Mouse (Mus musculus): ENCODE results near the gene Irx5.

The Irx5 gene

DNA sequence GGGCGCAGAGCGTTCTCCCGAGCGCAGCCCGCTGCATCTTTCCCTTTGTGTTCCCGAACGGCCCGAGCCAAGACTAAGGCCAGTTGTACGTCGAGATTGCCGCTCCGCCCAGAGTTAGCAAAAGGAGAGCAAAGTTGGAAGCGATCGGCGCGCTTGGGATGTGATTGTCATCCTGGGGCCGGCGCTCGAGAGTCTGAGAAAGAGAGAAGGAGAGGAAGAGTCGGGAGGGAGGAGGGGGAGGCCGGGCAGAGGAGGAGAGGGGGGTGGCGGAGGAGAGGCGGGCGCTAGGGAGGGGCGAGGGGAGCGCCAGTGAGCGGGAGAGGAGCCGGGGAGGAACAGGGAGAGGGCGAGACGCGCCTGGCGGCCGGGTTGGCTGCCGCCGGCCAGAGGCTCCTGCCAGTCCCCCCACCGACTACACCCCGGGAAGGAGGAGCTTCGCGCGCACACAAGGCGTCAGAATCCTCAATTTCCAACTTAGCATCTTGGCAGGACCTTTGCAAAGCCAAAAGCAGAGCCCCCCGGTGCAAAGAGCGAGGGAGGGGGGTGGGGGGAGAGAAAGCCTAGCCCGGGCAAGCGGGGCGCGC is at the start of gene Irx5:
Gene Irx5 (plus strand): TSS at position 228 of the 584 bp plus-strand sequence.
- DNase-seq = no peak

GRCm38 (mm10) chr8:92312178-92312577 is 45.2 kb upstream of the Irx5 start:
- DNase-seq = no peak

- DNase-seq = no peak
These were observed 43.7 kb upstream of the Irx5 start for GRCm38 (mm10) chr8:92313707-92314106.

DNA sequence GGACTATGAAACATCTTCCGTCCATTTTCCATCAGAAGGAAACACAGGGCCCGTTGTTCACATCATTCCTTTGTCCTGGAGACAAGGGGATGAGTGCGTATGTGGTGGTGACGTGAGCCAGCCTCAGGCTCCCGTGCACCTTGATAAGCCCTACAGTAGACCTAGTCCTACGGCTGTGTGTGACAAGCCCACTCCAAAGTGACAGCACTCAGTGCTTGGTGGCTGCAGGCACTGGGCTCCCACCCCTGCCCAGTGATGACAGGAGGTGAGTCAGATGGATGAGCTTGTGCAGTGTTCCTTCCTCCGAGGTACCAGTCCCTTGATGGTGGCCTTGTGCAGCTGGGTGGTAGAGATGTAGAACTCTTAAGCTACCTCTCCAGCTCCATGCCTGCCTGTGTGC is 33.7 kb upstream of the Irx5 start:
- no peak for DNase-seq

DNA sequence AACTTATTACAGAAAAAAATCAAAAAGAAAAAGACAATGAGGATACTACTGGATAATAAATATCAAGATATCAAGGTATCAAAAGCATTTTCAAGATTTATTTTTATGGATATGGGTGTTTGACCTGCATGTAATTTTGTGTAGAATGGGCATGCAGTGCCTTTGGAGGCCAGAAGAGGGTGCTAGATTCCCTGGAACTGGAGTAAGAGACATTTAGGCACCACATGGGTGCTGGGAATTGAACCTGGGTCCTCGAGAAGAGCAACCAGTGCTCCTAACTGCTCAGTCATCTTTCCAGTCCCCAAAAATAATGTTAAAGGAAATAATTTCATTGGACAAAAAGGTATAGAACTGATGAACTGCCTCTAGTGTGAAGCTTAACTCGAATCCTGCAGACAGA is 30.2 kb upstream of the Irx5 start:
- DNase-seq = no peak

GRCm38 (mm10) chr8:92329273-92329672 is 28.2 kb upstream of the Irx5 start:
- DNase-seq = no peak

GRCm38 (mm10) chr8:92331811-92332210 is 25.6 kb upstream of the Irx5 start:
- DNase-seq = no peak

DNA sequence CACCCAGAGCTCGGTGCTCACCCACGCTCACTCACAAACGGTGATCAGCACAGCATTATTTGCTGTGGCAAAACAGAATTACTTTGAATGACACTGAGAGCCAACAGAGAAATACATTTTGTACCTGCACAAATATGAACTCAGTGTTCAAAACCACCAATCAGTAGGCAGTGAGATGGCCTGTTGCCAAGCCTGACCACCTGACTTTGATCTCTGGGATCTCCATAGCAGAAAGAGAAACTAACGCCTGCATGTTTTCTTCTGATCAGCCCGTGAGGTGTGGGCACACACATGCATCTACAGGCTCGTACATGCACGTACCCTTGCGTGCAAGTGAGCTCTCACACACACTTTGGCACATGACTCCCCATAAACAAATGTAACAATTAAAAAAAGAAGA is 24.0 kb upstream of the Irx5 start:
- DNase-seq = no peak

GRCm38 (mm10) chr8:92335079-92335478 is 22.3 kb upstream of the Irx5 start:
- no peak for DNase-seq

DNA sequence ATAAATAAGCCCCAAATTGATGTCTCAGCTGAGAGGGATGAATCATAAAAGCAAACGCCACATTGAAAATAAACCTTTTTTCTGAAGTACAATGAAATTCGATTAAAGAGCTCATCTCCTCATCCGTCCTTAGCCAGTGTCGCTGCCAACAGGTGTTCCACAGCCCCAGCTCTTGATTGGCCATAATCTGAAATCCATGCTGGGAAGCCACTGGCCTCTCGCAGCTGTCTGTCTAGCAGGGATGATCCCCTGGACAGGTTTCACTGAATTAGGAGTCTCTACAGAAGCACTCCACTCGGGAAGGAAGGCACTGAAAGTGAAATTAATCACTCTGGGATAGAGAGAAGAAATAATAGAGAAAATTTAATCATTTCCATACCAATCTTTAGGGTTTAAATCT is 21.4 kb upstream of the Irx5 start:
- DNase-seq = no peak

GRCm38 (mm10) chr8:92343544-92343943 is 13.9 kb upstream of the Irx5 start:
- no peak for DNase-seq

GRCm38 (mm10) chr8:92349898-92350486 is 7.4 kb upstream of the Irx5 start:
- DNase-seq = no peak

DNA sequence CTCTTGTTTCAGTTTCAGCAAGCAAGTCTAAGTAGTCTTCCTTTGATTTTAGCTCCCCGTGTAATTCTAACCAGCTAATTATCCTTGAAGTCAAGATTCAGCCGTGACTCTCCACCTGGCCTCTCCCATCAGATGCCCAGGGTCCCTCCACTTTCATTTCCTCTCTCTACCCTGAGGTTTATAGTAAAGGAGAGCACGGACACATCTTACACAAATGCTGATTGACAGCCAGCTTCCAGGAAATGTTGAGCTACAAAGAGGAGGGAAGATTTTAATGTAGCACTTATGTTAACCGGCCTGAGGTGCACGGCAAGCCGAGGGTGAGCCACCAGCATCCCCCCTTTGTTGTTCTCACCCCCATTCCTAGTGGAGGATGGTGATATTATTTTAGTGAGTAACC is 4.0 kb upstream of the Irx5 start:
- no peak for DNase-seq

DNA sequence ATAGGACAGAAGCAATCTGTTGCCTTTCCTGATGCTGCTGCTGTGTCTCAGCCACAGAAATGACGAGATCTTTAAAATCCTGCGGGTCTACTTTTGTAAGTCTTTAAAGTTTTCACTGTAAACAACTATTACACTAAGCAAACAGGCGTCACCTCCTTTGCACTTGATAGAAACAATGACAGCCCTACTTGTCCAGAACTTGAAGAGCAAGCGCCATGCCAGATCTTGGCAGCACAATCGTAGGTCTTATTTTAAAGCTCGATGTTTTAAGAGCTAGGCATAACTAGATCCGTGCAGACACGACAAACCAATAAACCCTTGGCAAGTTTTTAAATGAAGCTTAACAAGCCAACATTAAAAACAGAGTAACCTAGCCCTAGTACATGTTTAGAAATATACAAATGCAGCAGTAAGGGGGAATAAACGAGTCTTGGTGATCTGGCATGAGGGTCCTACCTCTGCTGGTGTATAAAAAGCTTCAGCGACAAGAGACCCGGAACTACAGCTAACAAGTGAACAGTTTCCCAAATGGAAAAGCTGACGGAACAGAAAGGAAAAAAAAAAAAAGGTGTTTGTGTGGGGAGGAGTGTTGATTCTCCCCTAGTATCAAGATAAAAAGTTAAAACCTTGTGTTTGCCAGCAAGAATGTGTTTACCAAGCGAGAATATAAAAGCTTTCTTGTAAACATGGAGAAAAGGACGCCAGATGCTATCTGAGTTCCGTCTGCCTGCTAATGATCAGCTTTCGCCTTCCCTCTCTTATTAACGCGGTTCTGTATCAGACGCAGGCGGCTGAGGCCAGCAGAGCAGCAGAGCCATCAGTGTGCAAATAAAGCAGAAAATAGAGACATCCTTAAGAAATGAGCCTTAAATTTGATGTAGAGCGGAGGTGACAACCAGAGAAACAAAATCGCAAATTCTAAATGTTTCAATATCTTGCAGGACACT is 2.6 kb upstream of the Irx5 start:
- no peak for DNase-seq

DNA sequence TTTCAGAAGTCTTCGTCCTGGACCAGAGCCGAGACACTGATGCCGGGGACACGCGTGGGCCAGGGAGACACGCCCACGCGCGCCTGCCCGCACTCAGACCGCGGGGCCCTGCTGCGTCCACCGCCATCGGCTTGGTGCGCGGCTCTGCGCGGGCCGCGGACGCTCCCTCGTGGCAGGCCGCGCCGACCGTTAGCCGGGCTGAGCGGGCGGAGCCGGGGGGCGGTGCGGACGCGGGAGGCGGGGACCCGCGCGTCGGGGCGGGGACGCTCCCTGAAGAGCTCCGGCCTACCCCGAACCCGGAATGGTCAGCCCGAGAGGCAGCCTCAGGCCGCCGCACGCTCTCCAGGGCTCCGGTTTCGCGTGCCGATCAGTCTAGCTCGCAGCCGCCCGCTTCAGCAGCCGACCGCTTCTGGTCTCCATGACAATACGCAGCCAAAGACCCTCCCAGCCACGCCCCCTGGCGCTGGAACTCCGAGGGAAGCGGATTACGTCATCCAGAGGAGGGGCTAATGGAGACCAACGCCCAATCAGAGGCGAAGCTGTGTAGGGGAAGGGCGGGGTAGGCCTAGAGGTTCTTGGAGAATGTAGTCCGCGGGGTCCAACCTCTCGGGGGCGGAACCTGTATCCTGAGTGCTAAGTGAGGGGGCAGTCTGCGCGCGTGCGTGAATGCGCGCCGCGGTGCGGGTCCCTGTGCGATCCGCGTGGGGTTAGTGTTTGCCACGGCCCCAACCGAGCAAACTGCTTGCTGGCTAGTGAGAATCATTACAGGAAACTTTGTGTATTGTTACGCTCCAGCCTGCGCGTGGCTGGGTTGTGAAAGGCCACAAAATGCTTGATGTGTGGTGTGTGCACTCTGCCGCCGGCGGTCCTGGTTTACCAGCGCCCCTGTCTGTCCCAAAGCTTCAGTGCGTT is 1.5 kb upstream of the Irx5 start:
- peak; percentile 92 for DNase-seq

- no peak for DNase-seq
These were observed 631 bp upstream of the Irx5 start for GRCm38 (mm10) chr8:92356613-92357375.

- no peak for DNase-seq
These were observed 945 bp downstream of the Irx5 start for GRCm38 (mm10) chr8:92358141-92358999.

GRCm38 (mm10) chr8:92359000-92359832 is 1.8 kb downstream of the Irx5 start:
- no peak for DNase-seq

DNA sequence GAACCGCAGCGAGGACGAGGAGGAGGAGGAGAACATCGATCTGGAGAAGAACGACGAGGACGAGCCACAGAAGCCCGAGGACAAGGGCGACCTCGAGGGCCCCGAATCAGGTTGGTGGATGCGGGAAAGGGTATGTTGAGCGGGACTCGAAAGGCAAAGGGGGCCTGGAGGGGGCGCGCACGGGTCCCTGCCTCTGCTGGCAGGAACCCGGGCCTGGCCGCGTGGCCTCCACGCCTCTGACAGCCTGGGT is 2.3 kb downstream of the Irx5 start:
- no peak for DNase-seq

- DNase-seq = no peak
These were observed 2.8 kb downstream of the Irx5 start for GRCm38 (mm10) chr8:92360083-92360861.
